Mouse (Mus musculus): ENCODE measurements around the gene Prkar2a.

DNA sequence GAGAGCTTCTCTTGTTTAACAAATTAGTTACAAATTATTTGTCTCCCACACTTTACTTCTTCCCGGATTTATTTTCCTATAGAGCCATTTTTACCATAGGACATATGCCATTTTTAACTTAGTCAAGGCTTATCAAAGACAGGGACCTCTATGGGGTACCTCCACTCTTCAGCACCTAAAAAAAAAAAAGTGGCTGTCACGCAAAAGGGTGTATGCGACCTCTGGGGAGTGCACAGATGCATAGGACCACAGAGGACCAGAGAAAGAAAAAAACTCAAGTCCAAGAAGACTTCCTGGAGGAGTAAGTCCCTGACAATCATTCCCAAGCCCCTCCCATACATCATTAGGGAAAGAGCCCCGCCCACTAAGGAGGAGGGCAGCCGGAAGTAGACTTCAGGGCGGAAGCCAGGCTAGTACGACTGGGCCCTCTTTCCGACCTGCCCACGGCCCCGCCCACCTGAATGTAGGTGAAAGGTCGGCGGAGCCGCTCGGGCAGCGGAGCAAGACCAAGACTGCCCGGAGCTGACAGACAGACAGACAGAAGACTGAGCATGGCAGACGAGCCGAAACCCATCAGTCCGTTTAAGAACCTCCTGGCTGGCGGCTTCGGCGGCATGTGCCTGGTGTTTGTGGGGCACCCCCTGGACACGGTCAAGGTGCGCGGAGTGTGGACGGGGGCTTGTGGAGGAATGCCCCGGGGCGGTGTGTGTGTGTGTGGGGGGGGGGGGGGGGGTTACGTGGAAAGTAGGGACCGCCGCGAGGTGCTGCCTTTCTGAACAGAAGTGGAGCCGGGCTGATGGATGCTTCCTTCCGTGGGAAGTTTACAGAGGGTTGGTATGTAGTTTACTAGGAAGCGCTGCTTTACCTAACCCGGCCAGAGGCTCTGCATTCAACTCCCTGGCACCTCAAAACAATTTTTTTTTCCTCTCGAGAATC lies 27.2 kb upstream of the Prkar2a start, which contains the start of gene Slc25a20:
- TF ChIP-seq CTCF (IDR thresholded peaks at IDR 0.05; ENCODE audit: low read depth) (0 out of 2 replicates have a peak, but pooled peaks have one; percentile 3), EP300 (optimal IDR thresholded peaks at IDR 0.05) (no peak)
